Mouse (Mus musculus): ENCODE results near the gene Zfp597. TPM values are rescaled to one million over a fixed set of nuclear protein-coding genes. Genes with fewer than 3 reads are reported as not detected.

Zfp597 gene
- polyA plus RNA-seq (2012; ENCODE audit: low replicate concordance): 5.6 and 6.4 TPM in 2 replicates

GRCm38 (mm10) chr16:3884201-3885064 is at the start of gene Zfp597, which contains the start of gene Gm20695:
Gene Zfp597, minus strand, starts transcription at chr16:3884561.
Gene Gm20695, plus strand, starts transcription at chr16:3884648.

GRCm38 (mm10) chr16:3908537-3909111 is 24.3 kb upstream of the Zfp597 start, which contains the start of the genes 1700037C18Rik and Cluap1:
Gene 1700037C18Rik, minus strand, starts transcription at chr16:3908689.
Gene Cluap1, plus strand, starts transcription at chr16:3908801.

DNA sequence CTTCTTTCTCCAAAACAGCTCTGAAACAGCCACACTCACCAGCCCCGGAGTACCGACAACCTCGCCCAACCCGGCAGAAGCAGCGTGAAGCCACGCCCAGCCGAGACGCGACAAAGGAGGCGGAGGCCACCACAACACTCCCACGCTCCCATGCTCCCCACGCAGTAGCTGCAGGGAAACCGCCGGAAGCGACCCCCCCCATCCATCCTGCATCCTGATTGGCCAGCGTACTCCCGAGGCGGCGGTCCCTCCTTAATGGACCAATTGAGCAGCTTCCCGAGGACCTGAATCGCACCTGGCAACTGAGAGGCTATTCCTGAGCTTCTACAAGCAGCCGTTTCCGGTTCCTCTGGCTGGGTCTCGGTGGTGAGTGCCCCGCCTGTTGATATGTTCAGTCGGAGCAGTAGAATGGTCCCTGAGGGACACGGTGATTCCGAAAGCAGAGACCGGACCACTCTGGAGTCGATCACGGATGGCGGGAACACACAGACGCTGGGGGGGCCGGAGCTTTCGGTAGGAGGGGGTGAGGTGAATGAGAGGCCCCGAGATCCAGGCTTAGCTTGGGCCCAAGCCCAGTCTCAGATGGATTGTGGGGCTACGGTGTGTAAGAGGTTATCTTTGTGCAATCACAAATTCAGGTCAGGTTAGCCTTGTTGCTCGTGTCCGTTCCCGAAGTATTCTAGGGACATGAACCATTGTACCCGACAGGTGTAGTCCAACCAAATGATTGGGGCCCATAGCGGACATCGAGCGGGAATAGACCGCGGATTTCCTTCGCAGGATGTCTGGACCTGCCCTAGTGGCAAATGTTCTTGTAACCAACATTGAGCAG is 11.9 kb downstream of the Zfp597 start, which contains the start of gene Naa60:
Gene Naa60 (plus strand): TSS at position 160 of the 832 bp plus-strand sequence.

GRCm38 (mm10) chr16:3846711-3847518 is 37.4 kb downstream of the Zfp597 start, which contains the start of gene Zfp174:
Gene Zfp174, plus strand, starts transcription at chr16:3847268.

GRCm38 (mm10) chr16:3830588-3831109 is 53.7 kb downstream of the Zfp597 start, which contains the start of gene Olfr15:
Gene Olfr15, plus strand, starts transcription at chr16:3830878.

Other genes with a start within 250 kb of the Zfp597 start
- gene Mefv, start 166.5 kb downstream of the Zfp597 start, polyA plus RNA-seq (2012; ENCODE audit: low replicate concordance): 0.50 and 0.65 TPM in 2 replicates
- gene Zfp263, start 140.5 kb downstream of the Zfp597 start, polyA plus RNA-seq (2012; ENCODE audit: low replicate concordance): 17.2 and 22.9 TPM in 2 replicates
- gene Olfr15, start 53.7 kb downstream of the Zfp597 start, polyA plus RNA-seq (2012; ENCODE audit: low replicate concordance): 0.02 TPM in 1 of 2 replicates, not detected in the other
- 0.16 and 0.18 TPM in 2 replicates for gene Zfp174, start 37.3 kb downstream of the Zfp597 start, polyA plus RNA-seq (2012; ENCODE audit: low replicate concordance)
- gene Naa60, start 12.2 kb downstream of the Zfp597 start, polyA plus RNA-seq (2012; ENCODE audit: low replicate concordance): 21.8 and 50.6 TPM in 2 replicates
- not detected in 2 replicates for gene Gm20695, start 87 bp upstream of the Zfp597 start, polyA plus RNA-seq (2012; ENCODE audit: low replicate concordance)
- gene 1700037C18Rik, start 24.1 kb upstream of the Zfp597 start, polyA plus RNA-seq (2012; ENCODE audit: low replicate concordance): 23.8 and 28.9 TPM in 2 replicates
- gene Cluap1, start 24.2 kb upstream of the Zfp597 start, polyA plus RNA-seq (2012; ENCODE audit: low replicate concordance): 14.0 and 40.7 TPM in 2 replicates
- 0.25 and 0.74 TPM in 2 replicates for gene Nlrc3, start 92.1 kb upstream of the Zfp597 start, polyA plus RNA-seq (2012; ENCODE audit: low replicate concordance)
- gene Slx4, start 119.2 kb upstream of the Zfp597 start, polyA plus RNA-seq (2012; ENCODE audit: low replicate concordance): 16.2 and 40.7 TPM in 2 replicates
- not detected in 2 replicates for gene Dnase1, start 152.4 kb upstream of the Zfp597 start, polyA plus RNA-seq (2012; ENCODE audit: low replicate concordance)
- 228 and 241 TPM in 2 replicates for gene Trap1, start 193.3 kb upstream of the Zfp597 start, polyA plus RNA-seq (2012; ENCODE audit: low replicate concordance)

Measured in leukemia stem cell, adult 10-12 weeks (primary cell).